8 mouse cellular contexts compared by ENCODE assay signal in the genomic region with DNA sequence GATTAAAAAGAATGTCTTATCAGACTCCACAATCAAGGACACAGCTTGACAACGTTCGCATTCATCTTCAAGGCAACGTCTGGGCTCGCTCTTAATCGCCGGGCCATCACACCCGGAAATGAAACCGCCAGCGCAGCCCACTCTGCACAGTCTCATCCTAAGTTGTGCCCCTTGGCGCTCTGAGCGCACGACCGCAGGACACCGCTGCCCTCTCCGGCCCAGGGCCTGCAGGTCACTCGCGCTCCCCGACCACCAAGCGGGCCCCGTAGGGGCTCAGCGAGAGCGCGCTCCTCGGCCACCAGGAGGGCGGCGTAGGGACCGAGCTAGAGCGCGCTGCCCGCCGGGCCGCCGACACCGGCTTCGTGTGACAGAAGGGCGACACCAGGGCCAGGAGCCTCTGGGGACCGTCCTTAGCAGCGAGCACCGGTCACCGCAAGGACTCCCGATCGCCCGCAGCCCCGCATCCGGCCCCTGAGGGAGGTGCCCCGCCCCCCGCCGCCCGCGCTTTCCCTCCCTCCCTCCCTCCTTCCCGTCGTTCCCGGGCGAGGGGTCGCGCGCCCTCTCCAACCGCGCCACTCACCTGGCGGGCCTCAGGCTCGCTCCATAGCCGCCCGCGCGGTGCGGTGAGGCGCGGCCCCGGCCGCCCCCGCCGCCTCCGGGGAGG. TPM values are rescaled to one million over a fixed set of nuclear protein-coding genes. Genes with fewer than 3 reads are reported as not detected.
DNase-seq lines count a peak whose midpoint lies in the region; ATAC-seq and TF ChIP-seq lines count a peak whose summit lies in the region.

No protein-coding gene starts in this region.

- peak overlapping the region; percentile 89 for H3K27ac ChIP-seq in liver, embryonic 13.5 days
- H3K27ac ChIP-seq in stomach, embryonic 15.5 days: peak overlapping the region; percentile 94

- WGBS in liver, embryonic 13.5 days (ENCODE audit: insufficient replicate concordance): under 1% methylated on average over 62 of the region's 73 CpGs
- WGBS in stomach, embryonic 15.5 days: under 1% methylated on average over 54 of the region's 73 CpGs

- peaks cover 23% of the 10 kb centered on the region for H3K36me3 ChIP-seq in G1E (replicated peaks)
- peaks cover 7% of the 10 kb centered on the region; the same call in 1 of the 2 replicates for H3K36me3 ChIP-seq in liver, embryonic 13.5 days
- H3K36me3 ChIP-seq in stomach, embryonic 15.5 days: no peaks in the 10 kb centered on the region

- DNase-seq in 3T3-L1 (ENCODE audit: low read depth, low spot score): peak; percentile 53
- peak; percentile 50 for DNase-seq in G1E (ENCODE audit: low spot score)
- peak; percentile 70 for DNase-seq in cerebellum, adult 9-11 months
- DNase-seq in gastrocnemius, adult 8-10 months (ENCODE audit: low spot score in 2 of 2): peak; percentile 14 to 30
- peak; percentile 56 for DNase-seq in liver, embryonic 13.5 days
- peak; percentile 73 for DNase-seq in naive thymus-derived CD4-positive, alpha-beta T cell, adult 2 months (ENCODE audit: low read depth)

- 0 out of 2 replicates have a peak, but pooled peaks cover under 1% of the 10 kb centered on the region for H3K27me3 ChIP-seq in G1E (ENCODE audit: insufficient read depth, low read length)
- no peaks in the 10 kb centered on the region for H3K27me3 ChIP-seq in liver, embryonic 13.5 days
- H3K27me3 ChIP-seq in stomach, embryonic 15.5 days (replicated peaks): no peaks in the 10 kb centered on the region

- H3K9ac ChIP-seq in liver, embryonic 13.5 days: peak overlapping the region; percentile 92
- H3K9ac ChIP-seq in stomach, embryonic 15.5 days: peak overlapping the region; percentile 86

- H3K4me3 ChIP-seq in G1E (ENCODE audit: low read depth, low read length): peak overlapping the region; percentile 95
- peak overlapping the region; percentile 93 for H3K4me3 ChIP-seq in liver, embryonic 13.5 days (replicated peaks)
- H3K4me3 ChIP-seq in stomach, embryonic 15.5 days (replicated peaks): peak overlapping the region; percentile 94

- ATAC-seq in G1E (ENCODE audit: extremely low read depth, insufficient number of reproducible peaks, low FRiP score, poor library complexity, severe bottlenecking): peak; percentile 30; the same call in 1 of the 2 replicates
- ATAC-seq in inflammation-experienced regulatory T-cells, adult 6 months: peak; percentile 44
- ATAC-seq in liver, embryonic 13.5 days (ENCODE audit: low read depth): peak; percentile 67
- peak; percentile 16; the same call in 1 of the 2 replicates for ATAC-seq in stomach, embryonic 15.5 days (ENCODE audit: insufficient read depth, low FRiP score, low read depth)

- peak overlapping the region; percentile 74 for H3K4me2 ChIP-seq in liver, embryonic 13.5 days
- peak overlapping the region; percentile 79 for H3K4me2 ChIP-seq in stomach, embryonic 15.5 days

- TF ChIP-seq CTCF in G1E (IDR thresholded peaks at IDR 0.05; ENCODE audit: low read depth, low read length): no peak

- no peaks in the 10 kb centered on the region for H3K9me3 ChIP-seq in G1E (replicated peaks)
- H3K9me3 ChIP-seq in liver, embryonic 13.5 days (replicated peaks): no peaks in the 10 kb centered on the region
- no peaks in the 10 kb centered on the region for H3K9me3 ChIP-seq in stomach, embryonic 15.5 days

- H3K4me1 ChIP-seq in G1E (ENCODE audit: insufficient read depth, low read depth, low read length): peaks cover 61% of the 10 kb centered on the region
- H3K4me1 ChIP-seq in liver, embryonic 13.5 days (replicated peaks): peaks cover 65% of the 10 kb centered on the region
- H3K4me1 ChIP-seq in stomach, embryonic 15.5 days: peaks cover 11% of the 10 kb centered on the region; the same call in 1 of the 2 replicates

RNA-seq across cellular contexts. Expression of a gene that starts 0.5 kb away (rescaled TPM):
- total RNA-seq in G1E (2014; fragmentation: Nextera tagmentation) (36.1 and 43.3 TPM in 2 replicates), G1E (2017) (90.0 and 93.5 TPM in 2 replicates)
- polyA plus RNA-seq in G1E (2012): 9.7 and 11.8 TPM in 2 replicates
- 10 to 100 TPM; 28.2 to 50.5 (median 34.6) TPM for total RNA-seq in gastrocnemius, adult 8-10 months (2022)
- 10 to 100 TPM; 11.9 to 16.9 (median 12.2) TPM for polyA plus RNA-seq in inflammation-experienced regulatory T-cells, adult 6 months (2017; shearing (Covaris generic))
- 10.0 and 12.0 TPM in 2 replicates for polyA plus RNA-seq in liver, embryonic 13.5 days (2015; fragmentation: Nextera tagmentation; extraction: Ambion mirVana)
- 34.0 and 37.8 TPM in 2 replicates for polyA plus RNA-seq in stomach, embryonic 15.5 days (2015; fragmentation: Nextera tagmentation; extraction: Ambion mirVana)

RNA-seq across cellular contexts. Expression of a gene that starts 44.3 kb away (rescaled TPM):
- total RNA-seq in G1E (2014; fragmentation: Nextera tagmentation) (2.1 and 2.6 TPM in 2 replicates), G1E (2017) (2.8 and 3.1 TPM in 2 replicates)
- 2.5 and 4.8 TPM in 2 replicates for polyA plus RNA-seq in G1E (2012)
- total RNA-seq in gastrocnemius, adult 8-10 months (2022): 1 to 10 TPM; 2.5 to 5.3 (median 4.2) TPM
- polyA plus RNA-seq in inflammation-experienced regulatory T-cells, adult 6 months (2017; shearing (Covaris generic)): 10 to 100 TPM; 22.7 to 27.7 (median 24.2) TPM
- 3.4 and 4.6 TPM in 2 replicates for polyA plus RNA-seq in liver, embryonic 13.5 days (2015; fragmentation: Nextera tagmentation; extraction: Ambion mirVana)
- 9.9 and 14.0 TPM in 2 replicates for polyA plus RNA-seq in stomach, embryonic 15.5 days (2015; fragmentation: Nextera tagmentation; extraction: Ambion mirVana)

Comparison
In these comparisons a context has a peak if more than half of its experiments do, and no peak if none do; other contexts are left out.
1. Peak in every context shown above with its lines: DNase-seq, ATAC-seq, H3K4me3 ChIP-seq and H3K27ac ChIP-seq.
2. DNase-seq: peak in every context shown above with its lines; median percentile 73 in naive thymus-derived CD4-positive, alpha-beta T cell, adult 2 months; 70 in cerebellum, adult 9-11 months; 56 in liver, embryonic 13.5 days; 53 in 3T3-L1; 50 in G1E; 22 in gastrocnemius, adult 8-10 months.
3. ATAC-seq: peak in every context shown above with its lines; median percentile 67 in liver, embryonic 13.5 days; 44 in inflammation-experienced regulatory T-cells, adult 6 months; 30 in G1E; 16 in stomach, embryonic 15.5 days.